Mouse (Mus musculus) layer of hippocampus, postnatal 25 days (tissue): ENCODE data around the gene Lmtk2. TPM values are rescaled to one million over a fixed set of nuclear protein-coding genes. Genes with fewer than 3 reads are reported as not detected.

ENCODE experiments used
- DNase-seq, 2 experiments: peaks; one replicate each; pipeline ENCODE4 v3.0.0; 2022; ENCODE audit warnings: mixed read lengths in 2 of 2, low spot score in 1 of 2; ENCODE audit errors: extremely low spot score in 1 of 2
- total RNA-seq, 2 experiments: library from RNA; stranded (reverse); gene quantifications; 2 replicates each; pipeline ENCODE4 v1.2.3; 2021

Lmtk2 gene
- total RNA-seq, 2 experiments from 2014 or later, result 92.3 to 94.2 TPM

GRCm38 (mm10) chr5:144165756-144166155 is 65.5 kb downstream of the Lmtk2 start:
- DNase-seq, result no peak

- DNase-seq, result no peak
These were observed 69.2 kb downstream of the Lmtk2 start for GRCm38 (mm10) chr5:144169275-144169975.

- DNase-seq, result no peak
These were observed 73.4 kb downstream of the Lmtk2 start for GRCm38 (mm10) chr5:144173648-144174047.

- no peak for DNase-seq
These were observed 78.0 kb downstream of the Lmtk2 start for GRCm38 (mm10) chr5:144178216-144178615.

- no peak for DNase-seq
These were observed 81.0 kb downstream of the Lmtk2 start for GRCm38 (mm10) chr5:144181249-144181648.

- no peak for DNase-seq
These were observed 82.5 kb downstream of the Lmtk2 start for GRCm38 (mm10) chr5:144182542-144183247.

- DNase-seq, result no peak
These were observed 83.0 kb downstream of the Lmtk2 start for GRCm38 (mm10) chr5:144183248-144183559.

- no peak for DNase-seq
These were observed 83.6 kb downstream of the Lmtk2 start for GRCm38 (mm10) chr5:144183647-144184335.

- DNase-seq, result no peak
These were observed 84.3 kb downstream of the Lmtk2 start for GRCm38 (mm10) chr5:144184350-144185045.

GRCm38 (mm10) chr5:144188422-144188821 is 88.2 kb downstream of the Lmtk2 start:
- no peak for DNase-seq

GRCm38 (mm10) chr5:144189327-144189726 is 89.1 kb downstream of the Lmtk2 start:
- DNase-seq, result no peak

GRCm38 (mm10) chr5:144189950-144190583 is 89.8 kb downstream of the Lmtk2 start, which contains the start of gene Bhlha15:
TSS of gene Bhlha15 (plus strand) at chr5:144190286.
- DNase-seq, result no peak

GRCm38 (mm10) chr5:144191026-144191425 is 90.8 kb downstream of the Lmtk2 start:
- no peak for DNase-seq

- DNase-seq, result no peak
These were observed 92.4 kb downstream of the Lmtk2 start for GRCm38 (mm10) chr5:144192673-144193072.

GRCm38 (mm10) chr5:144194416-144194815 is 94.2 kb downstream of the Lmtk2 start:
- DNase-seq, result no peak

GRCm38 (mm10) chr5:144195567-144195966 is 95.3 kb downstream of the Lmtk2 start:
- DNase-seq, result no peak

- DNase-seq, result no peak
These were observed 100.4 kb downstream of the Lmtk2 start for GRCm38 (mm10) chr5:144200616-144201015.

GRCm38 (mm10) chr5:144202430-144202829 is 102.2 kb downstream of the Lmtk2 start:
- DNase-seq, result no peak

- no peak for DNase-seq
These were observed 103.2 kb downstream of the Lmtk2 start for GRCm38 (mm10) chr5:144203398-144203959.

GRCm38 (mm10) chr5:144204303-144204702 is 104.1 kb downstream of the Lmtk2 start:
- DNase-seq, result no peak
